Mouse (Mus musculus) heart, embryonic 12.5 days (tissue): ENCODE data around the gene Mb21d2. TPM values are rescaled to one million over a fixed set of nuclear protein-coding genes. Genes with fewer than 3 reads are reported as not detected.

Experiments used
- ATAC-seq: fragments of 200-750 bp; cut with Nextera tagmentation; 2 replicates; pipeline ENCODE4 v1.8.0; 2017; ENCODE audit warnings: moderate TSS enrichment, moderate library complexity; ENCODE audit not compliant: insufficient number of reproducible peaks, low FRiP score
- H3K27ac ChIP-seq: fragments of 300-500 bp; sonication (generic); 2 replicates; pipeline ENCODE4 v1.5.1; 2016; ENCODE audit warnings: mild to moderate bottlenecking, moderate library complexity; ENCODE audit not compliant: poor library complexity, severe bottlenecking
- H3K27me3 ChIP-seq: fragments of 300-500 bp; sonication (generic); replicated peaks from 2 replicates; pipeline ENCODE4 v1.6.1; 2016; ENCODE audit warnings: mild to moderate bottlenecking, moderate library complexity
- H3K36me3 ChIP-seq: fragments of 300-500 bp; sonication (generic); 2 replicates; pipeline ENCODE4 v1.6.1; 2016; ENCODE audit warnings: mild to moderate bottlenecking, moderate library complexity
- H3K4me1 ChIP-seq: fragments of 300-500 bp; sonication (generic); replicated peaks from 2 replicates; pipeline ENCODE4 v1.6.1; 2016; ENCODE audit warnings: mild to moderate bottlenecking
- H3K4me2 ChIP-seq: fragments of 300-500 bp; sonication (generic); 2 replicates; pipeline ENCODE4 v1.6.1; 2016; ENCODE audit warnings: mild to moderate bottlenecking, moderate library complexity
- H3K4me3 ChIP-seq: fragments of 300-500 bp; sonication (generic); 2 replicates; pipeline ENCODE4 v1.5.1; 2016; ENCODE audit warnings: mild to moderate bottlenecking
- H3K9ac ChIP-seq: fragments of 300-500 bp; sonication (generic); 2 replicates; pipeline ENCODE4 v1.6.1; 2016; ENCODE audit warnings: mild to moderate bottlenecking, moderate library complexity
- H3K9me3 ChIP-seq: fragments of 300-500 bp; sonication (generic); replicated peaks from 2 replicates; pipeline ENCODE4 v1.6.1; 2016; ENCODE audit warnings: mild to moderate bottlenecking, moderate library complexity
- WGBS: fragments of 180-500 bp; shearing (Covaris S2); methylation state at CpG from one replicate; pipeline ENCODE4 v1.1.7; 2016; 5-methylcytosine and 5-hydroxymethylcytosine counted together
- polyA plus RNA-seq: library from polyadenylated mRNA; unstranded; fragments of >200 nt; fragmentation: Nextera tagmentation; extraction: Ambion mirVana; gene quantifications from 2 replicates; pipeline ENCODE4 v1.2.1, GENCODE M21; 2016

The Mb21d2 gene
- polyA plus RNA-seq, 1 experiment from 2014 or later: 6.9 TPM

GRCm38 (mm10) chr16:28880307-28880681 lies 49.2 kb downstream of the Mb21d2 start:
- Histone ChIP-seq H3K4me1 (peaks cover 61% of the 10 kb centered on the region), H3K27me3 (no peaks in the 10 kb centered on the region), H3K9ac (no peak overlapping the region), H3K27ac (no peak overlapping the region), H3K36me3 (no peaks in the 10 kb centered on the region), H3K9me3 (no peaks in the 10 kb centered on the region), H3K4me2 (peak overlapping the region; percentile 39; the same call in 1 of the 2 replicates), H3K4me3 (no peak overlapping the region)
- 62% methylated on average over 8 of the region's 8 CpGs for WGBS
- ATAC-seq: no peak

- no peak overlapping the region for H3K27ac ChIP-seq
- ATAC-seq: no peak
- H3K4me3 ChIP-seq: no peak overlapping the region
- no peak overlapping the region for H3K9ac ChIP-seq
- WGBS: 61% methylated on average over 12 of the region's 12 CpGs
- H3K36me3 ChIP-seq: no peaks in the 10 kb centered on the region
- no peak overlapping the region for H3K4me2 ChIP-seq
- H3K9me3 ChIP-seq: no peaks in the 10 kb centered on the region
- no peaks in the 10 kb centered on the region for H3K27me3 ChIP-seq
- peaks cover 61% of the 10 kb centered on the region for H3K4me1 ChIP-seq
Measured at GRCm38 (mm10) chr16:28879636-28880306, 49.7 kb downstream of the Mb21d2 start.

- Histone ChIP-seq H3K9me3 (no peaks in the 10 kb centered on the region), H3K36me3 (no peaks in the 10 kb centered on the region)
- WGBS: 56% methylated on average over 9 of the region's 9 CpGs
Measured at GRCm38 (mm10) chr16:28877162-28877662, 52.3 kb downstream of the Mb21d2 start.

GRCm38 (mm10) chr16:28873404-28873895 lies 56.0 kb downstream of the Mb21d2 start:
- Histone ChIP-seq H3K36me3 (no peaks in the 10 kb centered on the region), H3K27me3 (no peaks in the 10 kb centered on the region), H3K4me2 (no peak overlapping the region), H3K27ac (no peak overlapping the region), H3K9me3 (no peaks in the 10 kb centered on the region), H3K4me3 (no peak overlapping the region), H3K4me1 (peaks cover 47% of the 10 kb centered on the region), H3K9ac (no peak overlapping the region)
- no peak for ATAC-seq
- WGBS: 81% methylated on average over 8 of the region's 8 CpGs

More at GRCm38 (mm10) chr16:28877162-28877662, 52.3 kb downstream of the Mb21d2 start:
- Histone ChIP-seq H3K27me3 (no peaks in the 10 kb centered on the region), H3K4me1 (peaks cover 45% of the 10 kb centered on the region), H3K4me3 (no peak overlapping the region), H3K4me2 (no peak overlapping the region), H3K27ac (no peak overlapping the region), H3K9ac (no peak overlapping the region)
- no peak for ATAC-seq

- no peak overlapping the region for H3K9ac ChIP-seq
- H3K27me3 ChIP-seq: no peaks in the 10 kb centered on the region
- ATAC-seq: no peak
- H3K36me3 ChIP-seq: no peaks in the 10 kb centered on the region
- H3K4me3 ChIP-seq: no peak overlapping the region
- H3K27ac ChIP-seq: no peak overlapping the region
- H3K4me1 ChIP-seq: peaks cover 41% of the 10 kb centered on the region
- no peaks in the 10 kb centered on the region for H3K9me3 ChIP-seq
- 71% methylated on average over 9 of the region's 9 CpGs for WGBS
- no peak overlapping the region for H3K4me2 ChIP-seq
Measured at GRCm38 (mm10) chr16:28870860-28871259, 58.6 kb downstream of the Mb21d2 start.

- no peak for ATAC-seq
- H3K9me3 ChIP-seq: no peaks in the 10 kb centered on the region
- no peaks in the 10 kb centered on the region for H3K27me3 ChIP-seq
- WGBS: 68% methylated on average over 5 of the region's 5 CpGs
- H3K9ac ChIP-seq: no peak overlapping the region
- no peaks in the 10 kb centered on the region for H3K36me3 ChIP-seq
- peaks cover 41% of the 10 kb centered on the region for H3K4me1 ChIP-seq
- no peak overlapping the region for H3K4me3 ChIP-seq
- no peak overlapping the region for H3K4me2 ChIP-seq
- H3K27ac ChIP-seq: no peak overlapping the region
Measured at GRCm38 (mm10) chr16:28870456-28870855, 59.0 kb downstream of the Mb21d2 start.

GRCm38 (mm10) chr16:28868864-28869263 lies 60.6 kb downstream of the Mb21d2 start:
- H3K27ac ChIP-seq: no peak overlapping the region
- ATAC-seq: no peak
- no peaks in the 10 kb centered on the region for H3K27me3 ChIP-seq
- no peaks in the 10 kb centered on the region for H3K9me3 ChIP-seq
- H3K4me3 ChIP-seq: no peak overlapping the region
- H3K4me1 ChIP-seq: peaks cover 41% of the 10 kb centered on the region
- no peaks in the 10 kb centered on the region for H3K36me3 ChIP-seq
- H3K9ac ChIP-seq: no peak overlapping the region
- 46% methylated on average over 9 of the region's 9 CpGs for WGBS
- no peak overlapping the region for H3K4me2 ChIP-seq

GRCm38 (mm10) chr16:28866584-28867295 lies 62.7 kb downstream of the Mb21d2 start:
- H3K4me1 ChIP-seq: peaks cover 48% of the 10 kb centered on the region

GRCm38 (mm10) chr16:28863616-28864015 lies 65.9 kb downstream of the Mb21d2 start:
- 77% methylated on average over 6 of the region's 6 CpGs for WGBS
- Histone ChIP-seq H3K9me3 (no peaks in the 10 kb centered on the region), H3K4me1 (peaks cover 27% of the 10 kb centered on the region), H3K4me2 (no peak overlapping the region), H3K36me3 (no peaks in the 10 kb centered on the region), H3K27ac (no peak overlapping the region), H3K27me3 (no peaks in the 10 kb centered on the region), H3K9ac (no peak overlapping the region), H3K4me3 (no peak overlapping the region)
- ATAC-seq: no peak

More at GRCm38 (mm10) chr16:28866584-28867295, 62.7 kb downstream of the Mb21d2 start:
- Histone ChIP-seq H3K4me3 (no peak overlapping the region), H3K9me3 (no peaks in the 10 kb centered on the region), H3K27ac (no peak overlapping the region), H3K27me3 (no peaks in the 10 kb centered on the region), H3K4me2 (no peak overlapping the region), H3K36me3 (no peaks in the 10 kb centered on the region), H3K9ac (no peak overlapping the region)
- no peak for ATAC-seq
- WGBS: 70% methylated on average over 8 of the region's 8 CpGs

GRCm38 (mm10) chr16:28862093-28862492 lies 67.4 kb downstream of the Mb21d2 start:
- Histone ChIP-seq H3K4me2 (no peak overlapping the region; the same call in 1 of the 2 replicates), H3K9ac (no peak overlapping the region), H3K36me3 (no peaks in the 10 kb centered on the region), H3K4me1 (peaks cover 29% of the 10 kb centered on the region), H3K9me3 (no peaks in the 10 kb centered on the region), H3K27me3 (no peaks in the 10 kb centered on the region), H3K27ac (no peak overlapping the region), H3K4me3 (no peak overlapping the region)
- WGBS: 29% methylated on average over 7 of the region's 7 CpGs
- no peak for ATAC-seq

GRCm38 (mm10) chr16:28859678-28860077 lies 69.8 kb downstream of the Mb21d2 start:
- Histone ChIP-seq H3K4me3 (no peak overlapping the region), H3K4me1 (peaks cover 27% of the 10 kb centered on the region), H3K36me3 (no peaks in the 10 kb centered on the region), H3K27ac (no peak overlapping the region), H3K9me3 (no peaks in the 10 kb centered on the region), H3K27me3 (no peaks in the 10 kb centered on the region), H3K9ac (no peak overlapping the region), H3K4me2 (no peak overlapping the region)
- WGBS: 49% methylated on average over 7 of the region's 7 CpGs
- ATAC-seq: no peak
